Mouse (Mus musculus) kidney, postnatal 36 days (tissue): ENCODE measurements around the gene Trim56.
A peak's percentile ranks its signal among the peaks of the same experiment; 100 is the strongest.
"Not testable (repeated sequence)": the region's sequence is repeated elsewhere in the genome, so short reads cannot be mapped to it uniquely, and the experiment has no call there.

Experiments
- DNase-seq, 2 experiments: peaks; one replicate each; pipeline ENCODE4 v3.0.0; 2021 to 2022; ENCODE audit warnings: mixed read lengths in 2 of 2

The Trim56 gene

DNA sequence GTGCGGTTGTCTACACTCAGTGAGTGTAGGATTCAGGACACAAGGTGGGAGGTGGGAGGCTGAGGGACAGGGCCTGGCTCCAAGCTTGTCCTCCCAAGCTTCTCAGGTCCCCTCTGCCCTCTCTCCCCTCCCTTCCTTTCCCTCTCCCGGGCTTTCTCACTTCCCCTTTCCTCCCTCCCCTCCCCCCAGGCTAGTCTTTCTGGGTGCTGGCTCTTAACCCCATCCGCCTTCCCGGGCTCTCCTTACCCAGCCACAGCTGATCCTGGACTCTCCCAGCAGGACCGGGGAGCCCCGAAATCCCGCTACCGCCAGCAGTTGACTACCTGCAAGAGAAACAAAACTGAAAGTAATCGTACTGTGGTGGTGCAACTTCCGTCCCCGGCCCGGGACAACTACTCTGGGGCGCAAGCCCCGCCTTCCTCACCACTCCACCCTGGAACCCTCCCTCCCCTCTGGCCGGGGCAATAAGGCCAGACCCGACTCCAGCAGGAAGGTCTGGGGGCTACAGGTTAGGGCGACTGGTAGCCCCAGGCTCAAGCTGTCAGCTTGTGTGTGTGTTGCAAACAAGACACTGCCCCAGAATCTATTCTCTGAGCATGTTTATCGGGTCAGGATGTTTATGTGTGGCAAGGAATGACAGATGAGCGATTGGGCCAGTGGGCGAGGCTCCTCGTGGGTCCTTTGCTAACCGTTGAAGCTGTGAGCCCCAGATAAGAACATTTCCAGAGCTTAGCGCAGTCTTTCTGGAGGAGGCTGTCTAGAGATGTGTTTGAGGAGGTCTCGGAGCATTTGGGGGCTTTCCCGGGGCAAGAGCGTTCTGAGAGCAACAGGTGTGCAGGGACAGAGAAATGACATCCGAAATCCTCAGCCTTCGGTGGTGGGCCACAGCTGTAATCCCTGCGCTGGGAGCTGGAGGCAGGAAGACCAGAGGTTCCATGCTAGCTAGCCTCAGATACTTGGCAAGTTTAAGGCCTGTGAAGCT is at the start of gene Trim56:
Gene Trim56, minus strand, starts transcription at position 344 of the 982 bp plus-strand sequence.
- DNase-seq, result peak; percentile 87 to 90

DNA sequence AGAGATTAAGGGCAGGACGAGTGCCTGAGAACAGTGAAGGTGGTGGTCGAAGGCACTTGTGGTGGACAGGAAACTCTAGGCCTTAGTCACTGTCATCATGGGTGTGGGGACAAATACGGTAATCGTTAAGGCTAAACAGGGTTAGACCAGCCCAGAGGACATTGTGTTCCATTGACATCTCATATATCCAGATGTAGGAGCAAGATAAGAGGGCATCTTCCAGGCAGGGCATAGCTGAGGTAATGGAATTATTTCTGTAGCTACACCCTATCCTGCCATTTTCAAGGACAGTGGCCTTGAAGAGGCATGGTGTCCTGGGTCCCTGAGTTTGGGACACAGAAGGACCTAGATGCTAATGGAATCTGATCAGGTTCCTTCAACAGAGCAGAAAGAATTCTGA is 45.8 kb upstream of the Trim56 start:
- DNase-seq, result no peak

- peak; percentile 40 to 76 for DNase-seq
These were observed 43.5 kb upstream of the Trim56 start for GRCm38 (mm10) chr5:137159461-137159860.

- DNase-seq, result no peak
These were observed 37.3 kb upstream of the Trim56 start for GRCm38 (mm10) chr5:137153289-137153688.

DNA sequence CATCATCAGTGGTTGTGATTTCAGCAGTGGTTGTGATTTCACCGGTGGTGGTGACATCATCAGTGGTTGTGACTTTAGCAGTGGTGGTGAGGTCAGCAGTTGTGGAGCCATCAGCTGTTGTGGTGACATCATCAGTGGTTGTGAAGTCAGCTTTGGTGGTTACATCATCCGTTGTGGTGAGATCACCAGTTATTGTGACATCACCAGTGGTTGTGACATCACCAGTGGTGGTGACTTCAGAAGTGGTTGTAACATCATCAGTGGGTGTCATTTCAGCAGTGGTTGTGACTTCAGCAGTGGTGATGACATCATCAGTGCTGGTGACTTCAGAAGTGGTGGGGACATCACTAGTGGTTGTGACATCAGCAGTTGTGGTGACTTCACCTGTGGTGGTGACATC is 36.6 kb upstream of the Trim56 start:
- DNase-seq, result no peak

- not testable (repeated sequence) for DNase-seq
These were observed 33.4 kb upstream of the Trim56 start, which contains the start of gene Muc3 for GRCm38 (mm10) chr5:137149272-137149882. Gene Muc3 (minus strand): TSS chr5:137149322.

- DNase-seq, result no peak
These were observed 24.8 kb upstream of the Trim56 start for GRCm38 (mm10) chr5:137140836-137141235.

GRCm38 (mm10) chr5:137138977-137139376 is 23.0 kb upstream of the Trim56 start:
- DNase-seq, result no peak

DNA sequence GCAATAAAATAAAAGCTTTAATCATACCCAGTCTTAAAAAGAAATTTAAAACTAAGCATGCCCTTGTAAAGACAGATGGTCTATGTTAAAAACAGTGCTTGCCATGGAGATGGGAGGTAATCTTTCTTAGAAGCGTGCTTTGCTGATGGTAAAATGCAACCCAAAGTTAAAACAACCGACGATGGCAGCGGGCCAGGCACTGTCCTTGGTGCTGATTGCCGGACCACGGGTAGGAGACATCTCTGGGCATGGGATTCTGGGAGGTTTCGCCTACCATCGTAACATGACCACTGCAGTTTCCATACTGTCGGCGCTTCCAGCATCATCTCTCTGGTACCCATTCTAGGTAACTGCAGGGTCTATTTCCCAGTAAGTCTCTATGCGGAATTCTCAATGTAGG is 18.9 kb upstream of the Trim56 start:
- DNase-seq, result peak in 1 of 2 experiments; percentile 76

DNA sequence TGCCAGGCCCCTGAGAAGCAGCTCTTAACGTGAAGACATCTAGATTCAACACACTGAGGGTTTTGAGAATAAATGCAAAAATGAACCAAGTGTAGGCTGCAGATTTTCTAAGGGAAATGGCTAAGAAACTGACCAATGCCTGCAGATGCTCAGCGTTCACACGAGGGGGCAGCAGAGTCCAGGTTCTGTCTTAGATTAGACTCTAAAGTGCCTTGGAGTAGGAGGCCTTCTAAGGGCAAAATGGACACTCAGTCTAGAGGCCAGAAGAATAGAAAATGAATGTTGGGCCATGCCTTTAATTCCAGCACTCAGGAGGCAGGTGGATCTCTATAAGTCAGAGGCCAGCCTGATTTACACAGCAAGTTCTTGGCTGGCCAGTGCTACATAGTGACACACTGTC is 15.5 kb upstream of the Trim56 start:
- peak; percentile 30 to 59 for DNase-seq

- DNase-seq, result peak; percentile 38 to 49
These were observed 13.3 kb upstream of the Trim56 start for GRCm38 (mm10) chr5:137129281-137129680.

DNA sequence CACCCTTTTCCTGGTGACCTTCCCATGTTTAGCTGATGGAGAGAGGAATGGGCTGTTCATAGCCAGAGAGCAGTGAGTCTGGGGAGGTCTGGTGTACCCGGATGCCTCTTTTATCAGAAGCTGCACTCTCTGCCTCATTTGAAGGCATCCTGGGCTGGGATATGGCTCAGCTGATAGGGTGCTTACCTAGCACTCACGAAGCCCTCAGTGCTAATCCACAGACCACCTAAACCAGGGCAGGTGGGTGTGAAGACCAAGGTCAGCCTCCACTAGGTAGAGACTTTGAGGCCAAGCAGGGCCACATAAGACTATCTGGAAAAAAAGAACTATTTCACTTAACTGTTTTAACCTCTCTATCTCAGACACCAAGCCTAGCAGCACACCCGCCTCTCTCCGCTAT is 7.5 kb upstream of the Trim56 start:
- DNase-seq, result no peak

- peak; percentile 79 to 89 for DNase-seq
These were observed 6.7 kb upstream of the Trim56 start for GRCm38 (mm10) chr5:137122686-137123193.

- DNase-seq, result no peak
These were observed 5.3 kb upstream of the Trim56 start for GRCm38 (mm10) chr5:137121280-137121679.

GRCm38 (mm10) chr5:137118878-137119277 is 2.9 kb upstream of the Trim56 start:
- no peak for DNase-seq

DNA sequence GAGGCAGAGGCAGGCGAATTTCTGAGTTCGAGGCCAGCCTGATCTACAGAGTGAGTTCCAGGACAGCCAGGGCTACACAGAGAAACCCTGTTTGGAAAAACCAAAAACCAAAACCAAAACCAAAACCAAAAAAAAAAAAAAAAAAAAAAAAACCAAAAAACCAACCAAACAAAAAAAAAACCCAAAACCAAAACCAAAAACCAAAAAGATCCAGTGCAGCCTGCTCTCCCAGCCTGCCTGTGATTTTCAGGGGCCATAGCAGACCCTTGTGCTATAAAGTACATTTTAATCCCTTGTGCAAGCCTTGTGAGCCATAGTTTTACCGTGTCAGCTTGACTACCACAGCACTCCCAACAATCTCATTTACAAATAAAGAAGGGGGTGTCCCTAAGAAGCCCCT is 2.0 kb upstream of the Trim56 start:
- DNase-seq, result not testable (repeated sequence)

DNA sequence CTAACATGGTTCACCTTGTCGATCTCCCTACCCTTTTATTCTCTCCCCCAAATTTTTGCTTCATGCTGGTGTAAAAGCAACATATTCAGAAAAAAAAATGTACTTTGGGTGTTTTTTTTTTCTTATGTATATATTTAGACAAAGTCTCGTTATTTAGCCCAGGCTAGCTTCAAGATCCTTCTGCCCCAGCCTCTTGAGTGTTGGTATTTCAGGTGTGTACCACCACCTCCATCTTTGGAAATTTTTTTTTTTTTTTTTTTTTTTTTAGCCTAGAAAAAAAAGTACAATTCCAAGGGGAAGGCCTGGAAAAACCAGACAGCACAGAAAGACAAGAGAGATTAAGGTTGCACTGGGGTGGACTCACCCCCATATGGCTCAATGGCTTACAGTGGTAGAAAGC is 978 bp upstream of the Trim56 start:
- DNase-seq, result no peak

DNA sequence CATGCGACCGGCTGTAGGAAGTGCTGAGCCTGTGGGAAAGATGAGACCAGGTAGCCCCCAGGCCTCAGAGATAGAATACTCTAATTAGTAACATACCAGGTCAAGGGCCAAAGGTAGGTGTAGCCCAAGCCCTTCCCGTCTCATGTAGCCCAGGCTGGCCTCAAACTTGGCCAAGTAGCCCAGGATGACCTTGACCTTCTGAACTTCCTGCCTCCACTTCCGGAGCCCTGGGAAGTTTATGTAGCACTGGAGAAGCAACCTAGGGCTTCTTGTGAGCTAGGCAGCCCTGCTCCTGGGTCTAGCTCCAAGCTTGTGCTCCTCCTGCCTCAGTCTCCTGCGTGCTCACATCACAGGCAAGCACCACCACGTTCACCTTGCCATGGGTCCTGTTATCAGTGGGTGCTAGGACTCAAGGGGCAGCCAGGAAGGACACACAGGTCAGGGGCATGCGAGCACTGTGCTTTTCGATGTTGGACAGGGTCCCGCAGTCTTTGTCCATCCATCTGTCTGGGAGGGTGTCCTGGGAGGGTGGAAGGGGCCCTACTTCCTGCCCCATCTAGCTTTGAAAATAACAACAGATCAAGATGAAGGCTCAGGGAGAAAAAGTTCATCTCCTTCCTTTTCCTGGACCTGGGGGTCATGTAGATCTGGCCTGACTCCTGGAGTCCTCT is 983 bp downstream of the Trim56 start:
- DNase-seq, result no peak

DNA sequence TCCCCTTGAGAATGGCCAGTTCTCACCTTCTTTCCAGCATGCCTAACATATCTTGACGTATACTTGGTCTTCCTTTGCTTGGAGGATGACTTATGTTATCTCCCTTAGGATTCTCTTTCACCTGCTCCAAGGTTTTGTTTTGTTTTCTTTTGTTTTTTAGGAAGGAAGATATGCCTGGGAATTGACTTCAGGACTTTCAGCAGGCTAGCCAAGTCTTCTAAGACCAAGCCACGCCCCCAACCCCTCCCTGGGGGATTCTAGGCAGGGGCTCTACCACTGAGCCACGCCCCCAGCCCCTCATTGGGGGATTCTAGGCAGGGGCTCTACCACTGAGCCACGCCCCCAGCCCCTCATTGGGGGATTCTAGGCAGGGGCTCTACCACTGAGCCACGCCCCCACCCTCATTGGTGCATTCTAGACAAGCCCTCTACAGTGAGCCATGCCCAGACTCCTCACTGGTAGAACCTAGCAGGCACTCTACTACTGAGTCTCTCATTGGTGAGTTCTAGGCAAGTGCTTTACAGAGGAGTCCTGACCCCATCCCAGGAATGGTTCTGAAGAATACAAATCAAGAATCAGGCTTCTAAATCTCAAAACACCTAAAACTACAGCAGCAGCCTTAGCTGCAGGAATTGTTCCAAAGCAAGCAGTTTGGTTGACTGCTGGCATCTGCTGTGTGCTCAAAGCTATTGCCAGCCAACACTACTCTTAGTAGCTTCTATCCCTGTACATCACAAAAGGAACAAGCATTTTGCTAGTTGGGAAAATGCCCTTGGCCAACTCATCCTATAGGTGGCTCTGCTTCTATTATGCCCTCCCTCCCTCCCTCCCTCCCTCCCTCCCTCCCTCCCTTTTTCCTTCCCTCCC is 4.2 kb downstream of the Trim56 start:
- no peak for DNase-seq

DNA sequence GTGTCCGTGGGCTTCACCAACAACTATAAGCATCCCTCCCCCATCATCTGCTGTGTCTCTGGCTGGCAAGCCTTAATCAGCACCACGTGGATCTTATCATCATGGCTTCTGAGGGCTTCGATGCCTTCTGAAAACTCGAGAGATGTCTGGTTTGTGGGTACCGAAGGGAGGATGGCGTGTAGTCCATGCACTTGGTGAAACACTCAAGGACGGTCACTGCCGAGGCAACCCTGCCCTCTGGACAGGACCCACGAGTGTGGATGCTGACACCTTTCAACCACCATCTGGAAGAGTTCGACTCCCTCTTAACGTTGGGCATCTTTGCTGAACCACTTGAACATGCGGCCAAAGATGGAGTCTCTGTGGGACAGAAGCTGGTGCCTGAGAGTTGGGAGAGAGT is 5.1 kb downstream of the Trim56 start:
- DNase-seq, result no peak

DNA sequence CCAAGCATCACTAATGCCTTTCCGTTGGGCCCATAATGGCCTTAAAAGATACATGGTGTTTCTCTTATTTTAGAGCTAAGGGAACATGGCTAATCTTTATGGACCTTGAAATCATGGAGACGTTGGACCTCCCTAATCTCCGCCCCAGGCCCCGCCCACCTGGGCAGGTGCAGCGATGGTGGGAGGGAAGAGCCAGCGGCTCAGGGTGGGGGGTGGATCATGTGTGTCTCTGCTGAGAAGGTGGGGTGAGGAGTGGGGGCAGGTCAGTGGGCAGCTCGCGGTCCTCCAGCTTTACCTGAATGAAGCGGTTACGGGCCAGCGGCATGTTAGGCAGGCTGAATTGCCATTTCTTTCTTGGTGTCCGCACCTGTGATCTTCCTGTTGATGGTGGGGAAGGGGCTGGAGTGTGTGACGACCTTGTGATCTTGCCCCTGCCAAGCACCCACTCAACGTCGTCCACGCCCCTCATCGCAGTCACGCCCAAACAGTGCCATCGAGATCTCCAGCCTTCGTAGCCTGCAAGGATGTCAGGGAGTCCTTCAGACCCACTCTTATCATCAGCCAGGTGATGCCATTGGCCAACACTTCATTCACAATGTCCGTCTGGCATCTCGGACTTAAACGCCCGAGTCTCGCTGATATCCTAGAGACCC is 5.9 kb downstream of the Trim56 start:
- DNase-seq, result peak; percentile 52 to 76

DNA sequence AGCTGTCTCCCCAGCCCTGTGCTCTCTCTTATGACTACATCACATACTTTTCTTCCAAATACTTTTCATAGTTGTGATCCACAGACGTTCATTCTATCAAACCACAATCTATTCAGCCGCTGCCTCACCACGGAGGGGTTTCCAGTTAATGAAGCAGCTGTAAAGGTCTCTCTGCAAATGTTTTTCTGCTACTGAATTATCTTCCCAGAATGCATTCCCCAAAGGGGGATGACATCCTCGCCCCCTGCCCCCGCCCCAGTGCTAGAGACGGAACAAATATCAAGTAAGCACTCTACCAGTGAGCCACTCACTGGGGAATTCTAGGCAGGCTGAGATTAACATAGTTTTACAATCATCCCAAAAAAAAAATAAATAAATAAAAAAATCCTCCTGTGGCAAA is 7.9 kb downstream of the Trim56 start:
- no peak for DNase-seq
